Mouse (Mus musculus): ENCODE data around the gene Pla2g4e.

Pla2g4e gene

DNA sequence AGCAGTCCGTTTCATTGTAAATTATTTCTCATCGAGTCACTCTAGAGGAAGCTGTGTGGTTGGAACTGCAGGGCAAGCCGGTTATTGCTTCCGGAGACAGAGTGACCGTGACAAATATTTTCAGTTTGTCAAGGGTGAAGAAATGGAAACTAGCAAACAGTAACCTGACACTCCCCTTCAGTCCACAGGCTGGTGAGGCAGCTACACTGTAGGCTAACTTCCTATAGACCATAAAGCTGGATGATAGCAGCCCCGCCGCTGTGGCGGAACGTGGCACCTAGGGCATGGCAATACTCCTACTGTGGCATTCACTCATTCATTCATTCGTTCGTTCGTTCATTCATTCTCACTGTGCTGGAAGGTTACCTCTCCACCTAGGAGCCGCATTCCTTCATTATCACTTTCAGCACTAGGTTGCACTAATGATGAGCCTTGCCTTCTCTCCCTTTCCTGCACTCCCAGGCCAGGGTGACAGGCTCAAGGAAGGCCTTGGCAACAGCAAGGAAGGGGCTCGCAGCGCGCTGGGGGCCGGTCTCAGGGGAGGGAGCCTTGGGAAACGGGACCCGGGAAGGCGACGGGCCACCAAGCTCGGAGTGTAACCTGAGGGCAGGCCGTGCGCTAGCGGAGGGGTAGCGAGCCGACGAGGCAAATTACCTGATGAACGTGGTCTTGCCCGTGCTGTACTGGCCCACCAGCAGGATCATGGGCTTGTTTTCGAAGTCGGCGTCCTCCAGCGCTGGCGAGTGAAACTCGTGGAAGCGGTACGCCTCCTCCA lies 91.4 kb downstream of the Pla2g4e start:
- DNase-seq: peak; percentile 19 to 34

DNA sequence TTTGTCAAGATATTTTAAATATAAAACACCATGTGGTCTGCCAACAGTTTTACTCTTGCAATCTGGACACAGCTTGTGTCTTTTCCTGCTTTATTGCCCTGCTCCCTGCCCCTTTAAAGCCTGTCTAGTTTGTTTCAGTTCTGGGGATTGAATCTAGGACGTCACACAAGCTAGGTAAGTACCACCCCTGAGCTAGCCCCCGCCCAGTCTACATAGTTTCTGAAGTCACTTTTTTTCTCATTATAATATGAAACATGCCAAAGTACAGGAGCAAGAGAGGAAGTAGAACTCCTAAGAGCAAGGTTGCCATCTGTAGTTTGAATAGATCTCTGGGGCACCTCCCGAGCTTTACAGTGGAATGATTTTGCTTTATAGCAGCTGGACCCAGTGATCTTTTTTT lies 94.6 kb downstream of the Pla2g4e start:
- no peak for DNase-seq

DNA sequence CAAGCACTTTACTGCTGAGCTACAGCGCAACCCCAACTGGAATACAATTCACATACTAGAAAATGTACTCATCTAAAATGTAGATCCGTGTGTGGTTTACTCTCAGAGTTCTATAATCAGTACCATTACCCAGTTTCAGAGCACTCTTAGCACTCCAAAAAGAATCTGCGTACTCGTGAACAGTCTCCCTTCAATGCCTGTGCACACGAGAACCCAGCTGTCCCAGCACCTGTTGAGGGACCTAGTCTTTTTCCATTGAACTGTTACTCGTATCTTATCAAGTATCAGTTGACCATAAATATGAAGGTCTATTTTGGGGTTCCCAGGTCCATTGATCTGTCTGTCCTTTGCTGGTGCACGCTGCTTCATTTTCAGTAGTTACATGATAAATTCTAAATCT lies 95.5 kb downstream of the Pla2g4e start:
- no peak for DNase-seq

DNA sequence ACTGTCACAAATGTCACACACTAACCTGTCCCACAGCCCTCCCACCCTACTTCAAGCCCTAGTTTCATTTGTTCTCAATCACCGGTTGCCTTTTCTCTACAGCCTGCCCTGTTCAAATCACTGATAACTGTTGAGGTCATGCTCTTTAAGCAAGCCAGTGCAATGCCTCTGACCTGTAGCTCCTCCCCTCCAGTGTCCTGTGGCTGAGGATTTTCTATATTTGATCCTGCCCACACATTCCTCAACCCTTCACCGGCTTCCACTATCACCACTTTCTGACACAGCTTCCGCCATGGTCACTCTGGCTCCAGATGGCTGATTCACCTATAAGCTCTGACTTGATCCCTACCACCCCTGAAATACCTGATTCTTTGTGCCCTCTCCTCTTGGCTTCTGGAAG lies 97.1 kb downstream of the Pla2g4e start:
- DNase-seq: no peak

DNA sequence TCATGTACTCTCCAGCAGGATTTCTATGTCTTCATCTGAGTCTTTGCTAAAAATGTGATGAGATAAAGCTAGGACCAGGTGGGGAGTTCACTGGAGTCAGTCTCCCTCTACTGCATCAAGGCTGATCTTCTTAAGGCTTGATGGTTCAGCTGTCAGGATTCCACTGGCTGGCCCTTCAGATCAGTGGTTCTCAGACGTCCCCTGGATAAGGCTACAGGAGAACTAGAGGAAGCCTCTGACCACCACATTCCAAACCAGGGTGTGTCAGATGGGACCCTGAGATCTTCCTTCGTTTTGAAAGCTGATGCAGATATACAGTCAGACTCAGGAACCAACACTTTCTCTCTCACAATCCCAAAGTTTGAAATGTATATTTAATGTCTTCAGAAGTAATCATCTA lies 97.8 kb downstream of the Pla2g4e start:
- DNase-seq: no peak

DNA sequence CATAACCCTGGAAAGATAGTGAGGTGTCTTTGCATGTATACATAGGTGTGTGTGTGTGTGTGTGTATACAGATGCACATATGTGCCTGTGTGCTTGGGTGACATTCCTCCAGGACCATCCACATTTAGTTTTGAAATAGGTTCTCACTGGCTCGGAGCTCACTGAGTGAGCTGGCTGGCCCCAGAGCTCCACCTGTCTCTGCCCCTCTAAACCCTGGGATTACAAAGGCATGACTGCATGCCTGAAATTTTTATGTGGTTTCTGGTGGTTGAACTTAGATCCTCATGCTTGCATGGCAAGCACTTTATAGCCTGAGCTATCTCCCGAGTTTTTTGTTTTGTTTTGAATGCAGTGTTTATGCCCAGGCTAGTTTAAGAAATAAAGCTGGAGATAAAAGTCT lies 98.6 kb downstream of the Pla2g4e start:
- no peak for DNase-seq

DNA sequence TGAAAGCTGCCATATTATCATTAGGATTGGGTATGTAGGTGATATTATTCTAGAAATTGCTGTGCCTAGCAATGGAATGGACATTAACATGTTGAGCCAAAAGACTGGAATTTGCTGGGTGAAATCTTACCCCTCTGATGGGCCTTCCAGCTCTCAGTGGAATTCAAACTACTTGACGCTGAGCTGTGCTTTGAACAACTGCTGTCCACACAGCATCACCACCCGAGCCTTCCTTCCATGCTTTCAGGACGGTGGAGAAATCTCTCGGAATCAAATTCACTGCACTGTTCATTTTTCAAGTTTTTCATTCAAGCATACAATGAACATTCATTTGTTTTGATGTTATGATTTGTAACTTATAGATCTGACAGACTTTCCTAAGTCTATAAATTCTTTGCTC lies 100.7 kb downstream of the Pla2g4e start:
- DNase-seq: no peak

DNA sequence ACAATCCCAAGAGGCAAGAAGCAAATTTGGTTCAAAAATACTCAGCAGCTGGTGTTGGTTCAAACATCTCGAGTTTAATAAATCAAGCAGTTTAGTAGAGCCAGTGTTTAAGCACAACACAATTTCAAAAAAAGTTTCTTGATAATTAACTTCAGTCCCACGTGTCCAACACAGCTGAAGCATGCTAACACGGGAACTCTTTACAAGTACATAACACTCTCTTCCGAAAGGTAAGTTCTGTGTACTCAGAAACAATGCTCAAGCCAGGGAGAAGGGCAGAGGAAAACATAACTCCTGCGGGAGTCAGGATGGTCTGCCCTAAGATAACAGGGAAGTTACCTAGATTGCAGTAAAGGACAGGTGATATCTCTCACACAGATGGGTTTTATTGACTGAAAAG lies 102.8 kb downstream of the Pla2g4e start:
- no peak for DNase-seq

DNA sequence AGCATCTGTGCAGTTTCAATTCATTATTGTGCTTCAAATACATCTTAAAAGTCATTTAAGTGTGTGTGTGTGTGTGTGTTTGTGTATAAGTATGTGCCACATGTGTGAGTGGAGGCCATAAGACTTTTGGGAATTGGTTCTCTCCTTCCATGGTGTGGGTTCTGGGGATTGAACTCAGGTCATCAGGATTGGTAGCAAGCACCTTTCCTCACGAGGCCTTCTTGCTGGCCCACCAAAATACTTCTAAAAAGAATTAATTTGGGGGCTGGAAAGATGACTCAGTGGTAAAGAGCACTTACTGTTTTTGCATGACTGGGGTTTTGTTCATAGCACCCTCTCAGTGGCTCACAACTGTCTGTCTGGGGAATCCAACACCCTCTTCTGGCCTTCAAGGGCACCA lies 103.5 kb downstream of the Pla2g4e start:
- no peak for DNase-seq

DNA sequence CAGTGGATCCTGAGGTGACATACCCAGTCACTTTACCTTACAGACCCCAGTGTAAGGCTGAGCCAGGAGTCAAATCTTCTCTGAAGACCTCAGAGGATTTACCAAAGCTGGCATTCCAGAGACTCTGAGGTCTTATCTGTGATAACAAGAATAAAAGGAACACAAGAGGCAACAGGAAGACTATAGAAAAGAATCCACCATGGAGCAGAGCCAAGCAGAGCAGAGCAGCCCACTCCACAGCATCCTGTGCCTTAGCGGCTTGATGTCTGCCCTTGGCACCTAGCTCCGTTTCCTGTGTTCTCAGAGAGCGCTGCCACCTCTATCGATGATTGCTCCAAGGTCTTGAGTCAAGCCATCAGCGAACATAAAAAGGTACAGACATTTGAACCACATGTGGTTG lies 104.8 kb downstream of the Pla2g4e start:
- peak in 1 of 2 experiments; percentile 26 for DNase-seq

DNA sequence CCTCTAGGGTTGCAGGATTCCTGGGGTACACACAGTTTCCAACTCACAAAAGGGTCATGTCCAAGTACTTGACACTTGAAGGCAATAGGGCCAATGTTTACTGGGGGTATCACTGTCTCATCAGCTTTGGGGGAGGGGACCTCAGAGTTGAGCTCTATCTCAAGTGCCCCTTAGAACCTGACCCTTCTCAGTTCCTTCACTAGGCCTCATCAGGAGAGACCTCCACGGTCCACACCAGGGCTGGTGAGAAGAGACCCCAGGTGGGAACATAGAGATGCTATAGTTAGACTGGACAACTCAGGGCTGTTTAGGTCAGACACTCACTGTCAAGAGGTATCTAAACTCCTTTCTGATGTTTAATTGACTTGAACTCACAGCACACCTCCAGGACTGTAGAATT lies 106.0 kb downstream of the Pla2g4e start:
- no peak for DNase-seq

DNA sequence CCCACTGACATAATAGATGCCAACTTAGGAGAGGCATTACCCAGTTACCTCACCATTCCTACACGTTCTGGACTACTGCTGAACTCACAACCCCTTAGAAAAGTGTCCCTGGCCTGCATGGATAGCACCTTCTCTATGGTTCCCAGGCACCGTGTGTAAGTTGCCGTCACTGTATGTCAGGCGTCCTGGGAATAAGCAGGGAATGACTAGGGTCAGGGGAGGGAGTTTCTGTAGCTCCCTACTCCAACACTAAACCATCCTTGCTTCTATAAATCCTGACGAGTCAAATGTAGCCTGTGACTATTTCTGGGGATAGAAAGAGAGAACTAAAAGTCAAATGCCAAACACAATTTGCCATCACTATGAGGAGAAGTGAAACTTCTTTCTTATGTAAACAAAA lies 107.9 kb downstream of the Pla2g4e start:
- no peak for DNase-seq

DNA sequence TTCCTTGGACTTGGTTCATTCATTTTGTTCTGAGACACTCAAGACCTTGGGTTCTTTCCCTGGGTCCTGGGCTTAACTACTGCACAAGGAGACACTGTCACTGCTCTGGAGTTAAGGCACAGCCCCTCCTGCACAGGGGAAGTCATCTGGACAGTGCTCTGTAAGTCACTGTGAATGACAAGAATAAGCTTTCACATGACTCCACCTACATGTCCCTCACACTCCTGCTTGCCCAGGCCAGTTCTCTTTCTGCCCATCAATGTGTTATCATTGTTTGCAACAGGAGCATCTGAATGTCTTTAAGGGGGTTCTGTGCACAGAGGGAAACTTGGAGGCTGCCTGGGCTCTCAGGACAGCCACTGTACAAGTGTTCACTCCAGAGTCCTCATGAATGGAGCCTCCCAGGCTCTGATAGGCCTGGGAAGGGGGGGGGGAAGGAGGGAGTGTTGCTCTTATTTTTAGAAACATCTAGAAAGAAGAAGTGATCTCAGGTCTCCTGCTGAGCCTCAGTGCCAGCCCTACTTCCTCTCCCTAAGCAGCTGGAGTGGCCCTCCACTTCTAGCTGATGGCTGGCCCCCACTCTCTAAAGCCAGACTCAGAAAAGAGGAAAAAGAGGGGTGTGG lies 110.6 kb downstream of the Pla2g4e start:
- no peak for DNase-seq

DNA sequence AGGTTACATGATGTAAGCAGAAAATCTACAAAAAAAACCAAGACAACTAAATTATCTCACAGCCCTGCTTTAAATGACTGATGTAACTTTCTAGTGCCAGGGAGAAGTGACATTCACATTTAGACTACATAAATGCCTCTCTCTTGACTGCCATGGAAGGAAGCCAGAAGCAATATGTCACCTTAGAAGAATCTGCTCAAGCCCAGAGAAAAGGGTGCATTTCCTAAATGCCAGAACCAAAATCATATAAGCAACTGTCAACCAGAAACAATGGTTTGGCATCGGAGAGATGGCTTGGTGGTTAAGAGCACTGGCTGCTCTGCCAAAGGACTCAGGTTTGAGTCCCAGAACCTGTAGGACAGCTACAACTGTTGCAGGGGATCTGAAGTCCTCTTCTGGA lies 113.3 kb downstream of the Pla2g4e start:
- no peak for DNase-seq

DNA sequence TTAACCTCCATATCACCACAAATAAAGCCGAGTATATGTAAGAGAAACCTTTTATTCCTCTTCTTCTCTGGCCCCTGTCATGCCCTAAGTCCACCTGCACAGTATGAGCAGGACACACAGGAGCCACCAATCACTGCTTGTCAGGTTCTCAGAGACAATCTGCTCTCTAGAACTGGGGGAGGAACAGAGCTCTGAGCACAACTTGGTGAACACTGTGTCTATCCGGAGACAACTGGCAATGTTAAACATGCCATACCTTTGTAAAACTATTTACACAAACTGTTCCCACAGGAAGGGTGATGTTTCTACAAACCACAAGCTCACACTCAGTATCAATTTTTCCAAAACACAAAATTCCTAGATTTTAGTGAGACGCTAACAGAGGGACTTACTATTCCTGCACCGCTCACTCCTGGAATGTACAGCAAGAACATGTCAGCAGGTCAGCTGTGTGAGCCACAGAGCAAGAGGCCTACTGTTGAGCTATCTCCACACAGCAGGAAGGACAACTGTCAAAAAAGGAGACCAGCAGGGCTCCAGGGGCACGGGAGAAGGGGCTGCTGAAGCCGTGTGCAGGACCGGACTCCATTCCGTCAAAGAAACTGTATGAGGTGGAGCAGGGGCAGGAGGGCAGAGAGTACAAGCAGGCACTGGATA lies 115.8 kb downstream of the Pla2g4e start:
- DNase-seq: no peak

DNA sequence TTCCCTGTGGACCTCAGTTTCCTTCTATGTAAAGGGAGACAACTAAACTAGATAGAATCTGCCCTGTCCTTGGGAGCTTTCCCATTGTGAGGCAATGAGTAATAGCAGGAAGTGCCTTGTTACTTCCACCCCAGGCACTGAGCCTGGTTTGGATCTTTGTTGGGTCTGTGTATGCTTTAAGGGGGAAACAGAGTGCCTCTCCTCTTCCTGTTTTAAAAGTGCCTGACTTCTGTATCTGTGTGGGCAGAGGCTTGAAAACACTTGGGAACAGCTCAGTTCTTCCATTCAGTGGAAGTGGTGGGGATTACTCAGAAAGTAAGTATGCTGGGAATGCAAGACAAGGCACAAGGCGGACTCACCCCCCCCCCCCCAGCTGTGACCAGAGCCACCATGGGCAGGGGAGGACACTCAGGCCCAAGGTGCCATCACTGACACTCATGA lies 116.5 kb downstream of the Pla2g4e start:
- peak; percentile 44 to 72 for DNase-seq

DNA sequence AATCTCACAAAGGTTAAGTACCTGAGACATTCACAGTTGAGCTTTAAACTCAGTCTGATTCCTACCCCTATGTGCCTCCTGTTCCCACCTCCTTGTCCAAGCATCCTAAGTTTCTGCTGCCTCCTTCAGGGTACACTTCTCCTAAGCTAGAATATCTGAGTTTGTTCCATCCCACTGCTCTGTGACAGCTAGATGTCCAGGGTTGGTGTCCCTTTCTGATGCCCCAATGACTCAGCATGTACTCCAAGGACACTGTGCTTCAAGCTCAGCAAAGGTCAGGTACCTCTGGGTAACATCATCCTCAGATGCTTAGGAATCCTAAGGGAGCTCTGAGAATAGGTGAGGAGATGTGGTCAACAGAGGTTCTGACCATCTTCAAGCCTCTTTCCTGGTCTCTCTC lies 117.1 kb downstream of the Pla2g4e start:
- DNase-seq: no peak

DNA sequence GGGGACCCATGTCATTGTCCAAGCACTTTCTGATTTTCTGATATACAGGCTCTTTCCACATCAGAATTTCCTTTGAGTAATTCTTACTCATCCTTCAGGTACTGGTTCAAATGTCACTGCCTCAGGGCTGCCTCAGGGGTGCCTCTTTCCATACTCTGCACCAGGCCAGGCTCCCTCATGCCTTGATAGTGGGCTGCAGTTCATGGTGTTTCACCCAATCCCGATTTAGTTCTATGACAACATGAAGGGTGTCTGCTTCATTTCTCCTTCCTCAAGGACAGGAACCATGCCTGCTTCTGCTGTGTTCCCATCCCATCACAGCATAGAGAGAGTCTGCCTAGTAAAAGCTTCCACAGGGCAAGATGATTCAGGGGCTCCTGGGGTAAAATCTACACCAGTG lies 118.2 kb downstream of the Pla2g4e start:
- DNase-seq: no peak

DNA sequence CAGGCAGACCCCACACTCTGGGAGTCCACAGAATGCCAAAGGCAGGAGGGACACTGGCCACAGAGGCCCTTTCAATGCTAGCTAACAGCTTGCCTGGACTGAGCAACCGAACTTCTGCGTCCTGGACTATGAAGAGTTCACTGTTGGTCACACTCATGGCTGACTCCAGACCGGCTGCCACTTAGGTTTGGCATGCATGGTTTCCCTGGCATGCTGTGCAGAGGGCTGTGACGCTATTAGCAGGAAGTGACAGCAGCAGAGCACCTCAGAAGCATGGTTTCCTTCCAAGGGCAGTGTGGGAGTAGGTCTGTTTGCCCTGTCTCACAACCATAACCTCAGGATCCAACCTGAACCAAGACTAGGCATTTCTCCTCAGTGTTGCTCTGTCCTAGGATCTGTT lies 118.7 kb downstream of the Pla2g4e start:
- DNase-seq: peak in 1 of 2 experiments; percentile 20

DNA sequence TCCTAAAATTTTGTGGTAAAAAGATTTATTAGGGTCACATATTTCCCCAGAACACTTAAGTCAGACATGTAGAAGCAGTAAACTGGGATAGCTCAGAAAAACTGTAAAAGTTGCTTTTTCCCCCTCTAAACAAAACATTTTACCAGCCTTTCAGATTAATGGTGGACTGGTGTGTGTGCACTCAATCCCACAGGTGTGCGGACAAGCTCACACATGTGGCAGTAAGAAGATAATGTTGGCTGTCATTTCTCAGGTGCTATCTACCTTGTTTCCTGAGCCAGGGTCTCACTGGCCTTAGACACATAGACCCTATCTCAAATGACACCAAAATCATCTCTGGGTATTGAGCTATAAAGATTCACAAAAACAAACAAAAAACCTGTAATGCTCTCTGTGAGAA lies 119.7 kb downstream of the Pla2g4e start:
- DNase-seq: no peak

DNA sequence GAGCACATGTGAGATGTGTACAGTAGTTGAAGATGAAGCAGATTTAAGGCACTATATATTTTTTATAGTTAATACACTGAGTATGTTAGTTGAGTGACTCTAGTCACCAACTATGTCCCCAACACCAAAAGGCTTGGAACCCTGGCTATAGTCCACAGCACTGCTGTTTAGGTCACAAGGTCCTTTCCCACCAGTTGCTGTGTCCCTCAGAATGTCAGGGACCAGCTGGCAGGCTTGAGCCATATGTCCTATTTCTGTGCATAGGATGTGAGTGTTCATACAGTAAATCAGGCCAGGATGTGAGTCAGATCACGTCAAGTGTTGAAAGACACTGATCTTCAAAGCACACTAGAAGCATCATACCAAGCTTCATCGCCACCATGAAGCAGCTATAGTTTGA lies 120.2 kb downstream of the Pla2g4e start:
- no peak for DNase-seq

DNA sequence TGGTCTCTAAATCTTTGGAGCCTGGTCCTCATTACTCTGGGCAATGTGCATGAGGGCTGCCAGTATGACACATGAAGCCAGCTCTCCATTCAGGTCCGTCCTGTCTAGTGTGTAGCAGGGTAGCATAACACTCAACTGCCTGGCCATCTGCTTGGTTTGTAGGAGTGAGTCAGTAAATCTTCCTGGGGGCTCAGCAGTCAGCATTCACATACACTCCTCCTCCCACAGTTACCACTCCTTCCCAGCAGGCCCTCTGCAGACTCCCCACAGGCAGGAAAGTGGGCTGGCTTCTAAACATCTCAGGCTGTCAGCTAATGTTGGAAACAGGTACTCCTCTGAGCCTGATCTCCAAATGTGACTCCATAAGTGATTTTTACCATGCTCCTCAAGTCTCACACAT lies 121.0 kb downstream of the Pla2g4e start:
- no peak for DNase-seq

DNA sequence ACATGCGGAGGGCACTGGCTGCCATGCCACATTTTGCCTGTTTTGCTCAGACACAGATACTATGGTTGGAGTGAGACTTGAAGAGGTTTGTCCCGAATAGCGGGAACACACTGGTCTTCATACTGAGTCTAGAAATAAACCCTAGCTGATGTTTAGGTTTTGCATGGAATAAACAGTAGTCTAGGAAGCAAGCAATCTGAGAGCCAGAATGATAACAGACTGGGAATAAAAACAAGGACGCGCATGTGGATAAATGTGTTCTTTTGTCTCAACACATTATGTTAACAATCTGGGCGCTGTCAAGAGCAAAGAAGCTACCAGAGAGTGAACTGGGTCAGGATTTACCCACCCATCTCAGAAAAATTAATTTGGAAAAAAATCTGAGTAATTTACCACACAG lies 122.2 kb downstream of the Pla2g4e start:
- no peak for DNase-seq

DNA sequence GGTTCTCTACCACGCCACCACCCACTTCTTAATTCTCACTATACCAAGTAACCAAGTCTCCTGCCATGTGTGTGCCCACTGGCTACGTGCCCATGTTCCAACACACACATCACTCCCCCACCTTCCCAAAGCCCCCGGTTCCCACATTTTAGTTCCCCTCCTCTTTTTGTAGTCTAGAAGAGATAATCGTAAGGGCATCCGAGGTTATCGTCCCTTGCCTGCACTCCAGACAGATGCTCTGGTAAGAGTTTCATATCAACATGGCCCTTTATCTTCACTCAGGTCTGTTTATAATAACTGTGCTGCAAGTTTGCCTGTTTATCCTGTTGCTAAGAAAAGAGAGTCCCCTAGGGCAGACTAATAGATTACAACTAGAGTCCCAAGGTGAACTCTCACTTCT lies 127.8 kb downstream of the Pla2g4e start:
- no peak for DNase-seq

All from kidney, postnatal 36 days (tissue).